Mouse (Mus musculus) lung, postnatal 0 days (tissue): ENCODE measurements at regions not wholly inside any gene's neighbourhood (a gene's known extent, or its start where the extent isn't known, plus 50 kb on each side); places are given as distances from the start of the nearest gene placed in this dataset.
A peak's percentile ranks its signal among the peaks of the same experiment; 100 is the strongest.

Source experiments
- ATAC-seq: fragments of 200-750 bp; cut with Nextera tagmentation; 2 replicates; pipeline ENCODE4 v1.8.0; 2017; ENCODE audit warnings: moderate library complexity
- DNase-seq: peaks from one replicate; pipeline ENCODE4 v3.0.0-alpha.2; 2016; ENCODE audit warnings: low spot score
- H3K27ac ChIP-seq: fragments of 300-500 bp; sonication (generic); 2 replicates; pipeline ENCODE4 v1.5.1; 2014; ENCODE audit warnings: antibody characterized with exemption, mild to moderate bottlenecking, low read length, mixed read lengths
- H3K27me3 ChIP-seq: fragments of 300-500 bp; sonication (generic); replicated peaks from 2 replicates; pipeline ENCODE4 v1.6.1; 2014; ENCODE audit warnings: low read length, mixed read lengths; ENCODE audit not compliant: insufficient read depth
- H3K36me3 ChIP-seq: fragments of 300-500 bp; sonication (generic); 2 replicates; pipeline ENCODE4 v1.6.1; 2014; ENCODE audit warnings: low read length, mixed read lengths; ENCODE audit not compliant: insufficient read depth
- H3K4me1 ChIP-seq: fragments of 300-500 bp; sonication (generic); 2 replicates; pipeline ENCODE4 v1.6.1; 2014; ENCODE audit warnings: antibody characterized with exemption, low read depth, low read length, mixed read lengths; ENCODE audit not compliant: insufficient read depth
- H3K4me2 ChIP-seq: fragments of 300-500 bp; sonication (generic); replicated peaks from 2 replicates; pipeline ENCODE4 v1.6.1; 2014; ENCODE audit warnings: low read depth, mild to moderate bottlenecking, low read length, moderate library complexity, mixed read lengths
- H3K4me3 ChIP-seq: fragments of 300-500 bp; sonication (generic); 2 replicates; pipeline ENCODE4 v1.5.1; 2014; ENCODE audit warnings: low read depth, low read length
- H3K9ac ChIP-seq: fragments of 300-500 bp; sonication (generic); replicated peaks from 2 replicates; pipeline ENCODE4 v1.6.1; 2014; ENCODE audit warnings: low read depth, mild to moderate bottlenecking
- H3K9me3 ChIP-seq: fragments of 300-500 bp; sonication (generic); 2 replicates; pipeline ENCODE4 v1.6.1; 2016; ENCODE audit warnings: low read length, mixed read lengths
- CTCF ChIP-seq: IDR thresholded peaks from 2 replicates; pipeline ENCODE4 v1.5.1; 2016; ENCODE audit warnings: antibody characterized with exemption, mild to moderate bottlenecking
- EP300 ChIP-seq: IDR thresholded peaks from 2 replicates; pipeline ENCODE4 v1.6.1; 2016; ENCODE audit warnings: antibody characterized with exemption, mild to moderate bottlenecking, control low read depth
- WGBS: fragments of 180-500 bp; shearing (Covaris S2); extraction: QIAGEN DNeasy Blood & Tissue Kit; methylation state at CpG from one replicate; pipeline ENCODE4 v1.1.7; 2014; 5-methylcytosine and 5-hydroxymethylcytosine counted together

GRCm38 (mm10) chr16:26252824-26253223 is 118.8 kb downstream of the Cldn1 start:
- 60% methylated on average over 2 of the region's 2 CpGs for WGBS
- peak; percentile 42 for DNase-seq

GRCm38 (mm10) chr16:26251698-26252097 is 119.9 kb downstream of the Cldn1 start:
- no peak overlapping the region for H3K4me3 ChIP-seq
- H3K4me1 ChIP-seq = no peaks in the 10 kb centered on the region
- TF ChIP-seq EP300 (no peak), CTCF (no peak)
- H3K27me3 ChIP-seq = no peaks in the 10 kb centered on the region
- no peak overlapping the region for H3K27ac ChIP-seq
- ATAC-seq (no peak), DNase-seq (no peak)
- H3K9me3 ChIP-seq = no peaks in the 10 kb centered on the region
- H3K9ac ChIP-seq = no peak overlapping the region
- WGBS = 40% methylated on average over 5 of the region's 5 CpGs
- no peaks in the 10 kb centered on the region for H3K36me3 ChIP-seq
- no peak overlapping the region for H3K4me2 ChIP-seq

More at GRCm38 (mm10) chr16:26252824-26253223, 118.8 kb downstream of the Cldn1 start:
- Histone ChIP-seq H3K4me1 (no peaks in the 10 kb centered on the region), H3K9me3 (no peaks in the 10 kb centered on the region), H3K9ac (no peak overlapping the region), H3K4me3 (no peak overlapping the region), H3K36me3 (no peaks in the 10 kb centered on the region), H3K27ac (no peak overlapping the region), H3K27me3 (no peaks in the 10 kb centered on the region), H3K4me2 (no peak overlapping the region)
- no peak for ATAC-seq
- TF ChIP-seq CTCF (peak; percentile 59), EP300 (no peak)

- H3K36me3 ChIP-seq = no peaks in the 10 kb centered on the region
- no peak overlapping the region for H3K9ac ChIP-seq
- H3K9me3 ChIP-seq = no peaks in the 10 kb centered on the region
- H3K4me1 ChIP-seq = no peaks in the 10 kb centered on the region
- no peak for ATAC-seq
- no peak for TF ChIP-seq CTCF
- no peak for TF ChIP-seq EP300
- H3K4me3 ChIP-seq = no peak overlapping the region
- DNase-seq = no peak
- H3K27ac ChIP-seq = no peak overlapping the region
- H3K4me2 ChIP-seq = no peak overlapping the region
- no peaks in the 10 kb centered on the region for H3K27me3 ChIP-seq
- WGBS = 63% methylated on average over 2 of the region's 2 CpGs
Observed at GRCm38 (mm10) chr16:26251027-26251426, 120.6 kb downstream of the Cldn1 start.

- Histone ChIP-seq H3K4me2 (no peak overlapping the region), H3K36me3 (no peaks in the 10 kb centered on the region), H3K9ac (no peak overlapping the region), H3K9me3 (no peaks in the 10 kb centered on the region), H3K27me3 (no peaks in the 10 kb centered on the region), H3K27ac (no peak overlapping the region), H3K4me1 (no peaks in the 10 kb centered on the region), H3K4me3 (no peak overlapping the region)
- DNase-seq = no peak
- no peak for ATAC-seq
- TF ChIP-seq EP300 = peak; percentile 21; the same call in 1 of the 2 replicates
- no peak for TF ChIP-seq CTCF
Observed at GRCm38 (mm10) chr16:26248939-26249338, 122.7 kb downstream of the Cldn1 start.

GRCm38 (mm10) chr16:26247926-26248325 is 123.7 kb downstream of the Cldn1 start:
- WGBS = 75% methylated on average over 1 of the region's 1 CpGs
- H3K9ac ChIP-seq = no peak overlapping the region
- H3K27me3 ChIP-seq = no peaks in the 10 kb centered on the region
- TF ChIP-seq CTCF (no peak), EP300 (no peak)
- no peak for DNase-seq
- H3K4me3 ChIP-seq = no peak overlapping the region
- H3K4me1 ChIP-seq = no peaks in the 10 kb centered on the region
- ATAC-seq = no peak
- H3K4me2 ChIP-seq = no peak overlapping the region
- H3K36me3 ChIP-seq = no peaks in the 10 kb centered on the region
- no peaks in the 10 kb centered on the region for H3K9me3 ChIP-seq
- H3K27ac ChIP-seq = no peak overlapping the region

- Histone ChIP-seq H3K9me3 (no peaks in the 10 kb centered on the region), H3K4me3 (no peak overlapping the region), H3K36me3 (no peaks in the 10 kb centered on the region), H3K4me2 (no peak overlapping the region), H3K27me3 (no peaks in the 10 kb centered on the region), H3K27ac (no peak overlapping the region), H3K9ac (no peak overlapping the region), H3K4me1 (no peaks in the 10 kb centered on the region)
- TF ChIP-seq CTCF = no peak
- no peak for TF ChIP-seq EP300
- DNase-seq (no peak), ATAC-seq (no peak)
Observed at GRCm38 (mm10) chr16:26235239-26235638, 129.7 kb upstream of the P3h2 start.

GRCm38 (mm10) chr16:26234113-26234512 is 128.5 kb upstream of the P3h2 start:
- Histone ChIP-seq H3K9me3 (no peaks in the 10 kb centered on the region), H3K4me3 (no peak overlapping the region), H3K4me2 (no peak overlapping the region), H3K9ac (no peak overlapping the region), H3K27me3 (no peaks in the 10 kb centered on the region), H3K27ac (no peak overlapping the region), H3K36me3 (no peaks in the 10 kb centered on the region), H3K4me1 (no peaks in the 10 kb centered on the region)
- DNase-seq (peak; percentile 89), ATAC-seq (peak; percentile 84)
- TF ChIP-seq CTCF = peak; percentile 89
- no peak for TF ChIP-seq EP300
- WGBS = 5% methylated on average over 3 of the region's 3 CpGs
